Mouse (Mus musculus) intestine, postnatal 0 days (tissue): ENCODE measurements around the gene Frmd5. TPM values are rescaled to one million over a fixed set of nuclear protein-coding genes. Genes with fewer than 3 reads are reported as not detected.

Source experiments
- ATAC-seq: fragments of 200-750 bp; cut with Nextera tagmentation; 2 replicates; pipeline ENCODE4 v1.8.0; 2017; ENCODE audit warnings: mild to moderate bottlenecking, moderate TSS enrichment, moderate library complexity
- H3K27ac ChIP-seq: fragments of 300-500 bp; sonication (generic); 2 replicates; pipeline ENCODE4 v1.5.1; 2014; ENCODE audit warnings: mild to moderate bottlenecking, low read depth, low read length, moderate library complexity
- H3K27me3 ChIP-seq: fragments of 300-500 bp; sonication (generic); replicated peaks from 2 replicates; pipeline ENCODE4 v1.6.1; 2014; ENCODE audit warnings: low read length, mixed read lengths; ENCODE audit not compliant: control insufficient read depth, insufficient read depth
- H3K36me3 ChIP-seq: fragments of 300-500 bp; sonication (generic); 2 replicates; pipeline ENCODE4 v1.6.1; 2014; ENCODE audit warnings: mild to moderate bottlenecking, moderate library complexity; ENCODE audit not compliant: control insufficient read depth, insufficient read depth
- H3K4me1 ChIP-seq: fragments of 300-500 bp; sonication (generic); replicated peaks from 2 replicates; pipeline ENCODE4 v1.6.1; 2014; ENCODE audit warnings: antibody characterized with exemption, low read length, mixed read lengths; ENCODE audit not compliant: control insufficient read depth, insufficient read depth
- H3K4me2 ChIP-seq: fragments of 300-500 bp; sonication (generic); replicated peaks from 2 replicates; pipeline ENCODE4 v1.6.1; 2014; ENCODE audit warnings: low read depth, mild to moderate bottlenecking, moderate library complexity
- H3K4me3 ChIP-seq: fragments of 300-500 bp; sonication (generic); 2 replicates; pipeline ENCODE4 v1.5.1; 2014; ENCODE audit warnings: low read depth, low read length
- H3K9ac ChIP-seq: fragments of 300-500 bp; sonication (generic); 2 replicates; pipeline ENCODE4 v1.6.1; 2014; ENCODE audit warnings: mild to moderate bottlenecking, low read depth, low read length
- H3K9me3 ChIP-seq: fragments of 300-500 bp; sonication (generic); 2 replicates; pipeline ENCODE4 v1.6.1; 2016; ENCODE audit warnings: mixed run types; ENCODE audit not compliant: control insufficient read depth
- CTCF ChIP-seq: sonication (generic); IDR thresholded peaks from 2 replicates; pipeline ENCODE4 v1.5.1; 2016; ENCODE audit warnings: low read depth, mild to moderate bottlenecking, control low read depth, antibody characterized with exemption, moderate library complexity
- WGBS: fragments of 180-500 bp; shearing (Covaris S2); extraction: QIAGEN DNeasy Blood & Tissue Kit; methylation state at CpG from one replicate; pipeline ENCODE4 v1.1.7; 2014; 5-methylcytosine and 5-hydroxymethylcytosine counted together
- polyA plus RNA-seq: library from polyadenylated mRNA; unstranded; fragments of >200 nt; fragmentation: Nextera tagmentation; extraction: Ambion mirVana; gene quantifications from 2 replicates; pipeline ENCODE4 v1.2.1, GENCODE M21; 2015

The Frmd5 gene
- polyA plus RNA-seq, 1 experiment from 2014 or later: 0.50 TPM

DNA sequence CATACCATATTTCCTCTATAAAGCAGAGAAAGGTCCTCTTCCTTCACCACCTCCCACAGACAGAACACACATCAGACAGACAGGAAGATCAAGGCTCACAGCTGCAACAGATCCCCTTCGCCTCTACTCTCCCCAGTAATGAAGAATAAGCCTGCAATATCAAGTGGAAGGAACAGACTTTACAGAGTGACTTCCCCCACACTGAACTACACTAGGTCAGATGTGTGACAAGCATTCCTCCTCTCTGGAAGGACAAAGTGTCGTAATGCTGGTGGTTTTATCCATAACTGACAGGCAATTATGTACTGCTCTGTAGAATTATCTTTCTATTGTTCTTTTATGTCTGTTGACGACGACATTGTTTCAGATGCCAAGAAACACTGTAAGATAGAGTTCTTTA lies 93.3 kb downstream of the Frmd5 start:
- no peak for TF ChIP-seq CTCF
- Histone ChIP-seq H3K27me3 (no peaks in the 10 kb centered on the region), H3K4me1 (no peaks in the 10 kb centered on the region), H3K36me3 (no peaks in the 10 kb centered on the region), H3K27ac (no peak overlapping the region), H3K4me2 (no peak overlapping the region), H3K9me3 (no peaks in the 10 kb centered on the region), H3K9ac (no peak overlapping the region), H3K4me3 (no peak overlapping the region)
- 78% methylated on average over 4 of the region's 4 CpGs for WGBS
- no peak for ATAC-seq

GRCm38 (mm10) chr2:121711748-121712384 lies 95.0 kb downstream of the Frmd5 start:
- no peaks in the 10 kb centered on the region for H3K27me3 ChIP-seq
- H3K36me3 ChIP-seq: no peaks in the 10 kb centered on the region
- H3K4me1 ChIP-seq: no peaks in the 10 kb centered on the region
- H3K4me3 ChIP-seq: no peak overlapping the region
- H3K9ac ChIP-seq: no peak overlapping the region
- no peak for TF ChIP-seq CTCF
- WGBS: 18% methylated on average over 9 of the region's 9 CpGs
- no peak overlapping the region for H3K27ac ChIP-seq
- H3K4me2 ChIP-seq: no peak overlapping the region
- H3K9me3 ChIP-seq: no peaks in the 10 kb centered on the region
- ATAC-seq: no peak

- Histone ChIP-seq H3K27me3 (no peaks in the 10 kb centered on the region), H3K36me3 (no peaks in the 10 kb centered on the region), H3K4me2 (no peak overlapping the region), H3K4me1 (no peaks in the 10 kb centered on the region), H3K27ac (no peak overlapping the region), H3K4me3 (no peak overlapping the region), H3K9me3 (no peaks in the 10 kb centered on the region), H3K9ac (no peak overlapping the region)
- no peak for TF ChIP-seq CTCF
- no peak for ATAC-seq
- WGBS: 75% methylated on average over 4 of the region's 4 CpGs
These were observed 97.8 kb downstream of the Frmd5 start for GRCm38 (mm10) chr2:121709096-121709495.

DNA sequence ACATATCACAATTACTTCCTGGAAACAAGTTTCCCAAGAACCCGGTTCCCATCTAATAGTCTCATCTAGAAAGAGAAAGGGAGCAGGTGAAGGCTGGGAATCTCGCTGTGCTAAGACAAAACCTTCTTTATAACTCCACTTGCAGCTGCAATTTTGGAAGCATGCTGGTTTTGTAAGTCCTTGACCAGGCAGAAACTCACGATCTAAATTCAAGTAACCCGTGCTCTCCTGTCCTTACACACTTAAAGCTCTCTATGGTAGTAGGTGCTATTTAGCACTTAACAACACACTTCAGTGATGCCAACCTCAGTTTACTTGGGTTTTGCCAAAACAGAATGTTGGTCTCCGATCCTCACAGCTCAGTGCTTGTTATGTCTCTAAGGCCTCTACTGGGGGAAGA lies 99.4 kb downstream of the Frmd5 start:
- ATAC-seq: no peak
- Histone ChIP-seq H3K9me3 (no peaks in the 10 kb centered on the region), H3K4me1 (no peaks in the 10 kb centered on the region), H3K27me3 (no peaks in the 10 kb centered on the region), H3K9ac (no peak overlapping the region), H3K4me2 (no peak overlapping the region), H3K36me3 (no peaks in the 10 kb centered on the region), H3K4me3 (no peak overlapping the region), H3K27ac (no peak overlapping the region)
- no peak for TF ChIP-seq CTCF
- 78% methylated on average over 5 of the region's 5 CpGs for WGBS

DNA sequence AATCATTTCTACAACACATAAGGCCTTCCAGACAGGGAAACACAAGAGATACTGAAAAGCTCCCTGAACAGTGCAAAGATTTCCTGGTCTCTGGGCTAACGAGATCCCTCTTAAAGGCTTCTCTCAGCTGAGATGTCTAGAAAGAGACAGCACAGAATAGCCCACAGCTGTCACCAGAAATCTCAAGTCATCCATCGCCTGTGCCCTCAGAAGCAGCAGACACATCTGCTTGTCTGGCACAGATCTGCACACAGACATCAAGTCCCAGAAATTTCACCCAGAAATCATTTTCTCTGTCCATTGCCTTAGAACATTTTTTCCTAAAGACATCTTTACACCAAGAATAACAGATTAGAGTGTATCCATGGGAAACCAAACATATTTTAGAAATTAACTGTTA lies 101.1 kb downstream of the Frmd5 start:
- Histone ChIP-seq H3K9ac (no peak overlapping the region), H3K4me1 (no peaks in the 10 kb centered on the region), H3K27me3 (no peaks in the 10 kb centered on the region), H3K27ac (no peak overlapping the region), H3K4me3 (no peak overlapping the region), H3K4me2 (no peak overlapping the region), H3K36me3 (no peaks in the 10 kb centered on the region), H3K9me3 (no peaks in the 10 kb centered on the region)
- no peak for ATAC-seq
- no peak for TF ChIP-seq CTCF
- 61% methylated on average over 2 of the region's 2 CpGs for WGBS

DNA sequence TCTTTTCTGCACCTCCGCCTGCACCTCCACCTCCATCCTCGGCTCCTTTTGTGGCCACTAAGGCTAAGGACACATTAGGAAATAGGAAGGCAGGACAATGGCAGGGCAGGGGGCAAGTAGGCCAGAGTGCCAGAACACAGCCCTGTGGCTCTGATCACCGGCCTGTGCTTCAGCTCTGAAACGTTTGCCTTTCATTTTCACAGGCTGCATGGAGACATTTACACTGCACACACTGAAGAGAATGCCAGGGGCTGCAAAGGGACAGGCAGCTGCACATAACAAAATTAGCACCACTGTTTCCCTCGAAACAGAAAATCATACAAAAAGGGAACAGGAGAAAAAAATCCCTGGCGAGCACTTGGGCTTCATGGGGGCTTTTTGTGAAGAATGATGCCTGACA lies 107.6 kb downstream of the Frmd5 start:
- Histone ChIP-seq H3K4me3 (no peak overlapping the region), H3K36me3 (no peaks in the 10 kb centered on the region), H3K9ac (no peak overlapping the region), H3K27me3 (no peaks in the 10 kb centered on the region), H3K9me3 (no peaks in the 10 kb centered on the region), H3K4me2 (no peak overlapping the region), H3K4me1 (no peaks in the 10 kb centered on the region), H3K27ac (no peak overlapping the region)
- 62% methylated on average over 6 of the region's 6 CpGs for WGBS
- no peak for TF ChIP-seq CTCF
- ATAC-seq: no peak

DNA sequence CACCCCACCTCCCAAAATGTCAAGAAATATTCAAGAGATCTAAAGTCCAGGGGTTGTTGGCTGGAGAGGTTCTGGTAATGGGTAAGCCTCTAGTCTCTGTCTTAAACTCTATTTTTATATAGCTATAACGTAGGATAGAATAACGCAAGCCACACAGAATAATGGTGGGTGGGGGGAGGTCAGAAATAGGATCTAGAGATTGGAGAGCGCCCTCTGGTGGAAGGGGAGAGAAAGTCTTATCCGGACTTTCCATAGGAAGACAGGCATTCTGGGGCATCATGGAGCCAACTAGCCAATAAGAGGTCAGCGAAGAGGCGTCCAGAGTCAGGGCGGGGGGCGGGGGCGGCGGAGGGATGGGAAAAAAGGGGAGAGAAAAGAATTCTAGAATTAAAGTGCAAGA lies 111.5 kb downstream of the Frmd5 start:
- Histone ChIP-seq H3K27ac (no peak overlapping the region), H3K4me3 (no peak overlapping the region), H3K9ac (no peak overlapping the region), H3K4me1 (no peaks in the 10 kb centered on the region), H3K27me3 (no peaks in the 10 kb centered on the region), H3K36me3 (no peaks in the 10 kb centered on the region), H3K4me2 (no peak overlapping the region), H3K9me3 (no peaks in the 10 kb centered on the region)
- WGBS: 82% methylated on average over 10 of the region's 10 CpGs
- ATAC-seq: no peak
- TF ChIP-seq CTCF: peak; percentile 63
